Mouse (Mus musculus): ENCODE results near the gene Susd3. TPM values are rescaled to one million over a fixed set of nuclear protein-coding genes. Genes with fewer than 3 reads are reported as not detected.
A peak's percentile ranks its signal among the peaks of the same experiment; 100 is the strongest.

The Susd3 gene
- polyA plus RNA-seq, 1 experiment from 2014 or later: 0.94 TPM

- peaks cover 22% of the 10 kb centered on the region for H3K27me3 ChIP-seq (replicated peaks)
- H3K4me3 ChIP-seq (replicated peaks): no peak overlapping the region
- H3K4me2 ChIP-seq (replicated peaks): no peak overlapping the region
- ATAC-seq: no peak
- 94% methylated on average over 2 of the region's 2 CpGs for WGBS
- no peaks in the 10 kb centered on the region for H3K36me3 ChIP-seq
- no peak overlapping the region for H3K27ac ChIP-seq
- no peak overlapping the region for H3K9ac ChIP-seq
- H3K4me1 ChIP-seq (replicated peaks): peaks cover 13% of the 10 kb centered on the region
- H3K9me3 ChIP-seq: no peaks in the 10 kb centered on the region
These were observed 5.0 kb downstream of the Susd3 start for GRCm38 (mm10) chr13:49243492-49243891.

- Histone ChIP-seq H3K36me3 (no peaks in the 10 kb centered on the region), H3K27ac (no peak overlapping the region), H3K27me3 (replicated peaks) (peaks cover 14% of the 10 kb centered on the region), H3K9me3 (no peaks in the 10 kb centered on the region), H3K4me1 (replicated peaks) (peaks cover 3% of the 10 kb centered on the region), H3K9ac (no peak overlapping the region), H3K4me3 (replicated peaks) (no peak overlapping the region), H3K4me2 (replicated peaks) (no peak overlapping the region)
- 66% methylated on average over 9 of the region's 9 CpGs for WGBS
- no peak for ATAC-seq
These were observed 6.0 kb downstream of the Susd3 start for GRCm38 (mm10) chr13:49242321-49243065.

GRCm38 (mm10) chr13:49238737-49239136 is 9.8 kb downstream of the Susd3 start:
- no peak for ATAC-seq
- WGBS: 90% methylated on average over 8 of the region's 8 CpGs
- no peaks in the 10 kb centered on the region for H3K9me3 ChIP-seq
- no peak overlapping the region for H3K27ac ChIP-seq
- no peak overlapping the region for H3K4me3 ChIP-seq (replicated peaks)
- no peaks in the 10 kb centered on the region for H3K4me1 ChIP-seq (replicated peaks)
- H3K9ac ChIP-seq: no peak overlapping the region
- no peaks in the 10 kb centered on the region for H3K36me3 ChIP-seq
- no peak overlapping the region for H3K4me2 ChIP-seq (replicated peaks)
- H3K27me3 ChIP-seq (replicated peaks): no peaks in the 10 kb centered on the region

- Histone ChIP-seq H3K9me3 (no peaks in the 10 kb centered on the region), H3K27me3 (replicated peaks) (no peaks in the 10 kb centered on the region), H3K36me3 (no peaks in the 10 kb centered on the region), H3K4me3 (replicated peaks) (no peak overlapping the region), H3K27ac (no peak overlapping the region), H3K9ac (no peak overlapping the region), H3K4me1 (replicated peaks) (no peaks in the 10 kb centered on the region), H3K4me2 (replicated peaks) (no peak overlapping the region)
- no peak for ATAC-seq
- WGBS: 87% methylated on average over 8 of the region's 8 CpGs
These were observed 10.9 kb downstream of the Susd3 start for GRCm38 (mm10) chr13:49237617-49238016.

GRCm38 (mm10) chr13:49234711-49235110 is 13.8 kb downstream of the Susd3 start:
- Histone ChIP-seq H3K9ac (no peak overlapping the region), H3K9me3 (no peaks in the 10 kb centered on the region), H3K27ac (no peak overlapping the region), H3K4me3 (replicated peaks) (no peak overlapping the region), H3K4me2 (replicated peaks) (no peak overlapping the region), H3K4me1 (replicated peaks) (no peaks in the 10 kb centered on the region), H3K36me3 (no peaks in the 10 kb centered on the region), H3K27me3 (replicated peaks) (no peaks in the 10 kb centered on the region)
- WGBS: 94% methylated on average over 4 of the region's 4 CpGs
- ATAC-seq: no peak

- Histone ChIP-seq H3K4me3 (replicated peaks) (no peak overlapping the region), H3K4me2 (replicated peaks) (no peak overlapping the region), H3K27ac (no peak overlapping the region), H3K9ac (no peak overlapping the region), H3K4me1 (replicated peaks) (no peaks in the 10 kb centered on the region), H3K27me3 (replicated peaks) (no peaks in the 10 kb centered on the region), H3K9me3 (no peaks in the 10 kb centered on the region), H3K36me3 (no peaks in the 10 kb centered on the region)
- peak; percentile 74 for ATAC-seq
- 81% methylated on average over 8 of the region's 8 CpGs for WGBS
These were observed 14.5 kb downstream of the Susd3 start for GRCm38 (mm10) chr13:49233792-49234572.

GRCm38 (mm10) chr13:49225633-49226032 is 22.9 kb downstream of the Susd3 start:
- Histone ChIP-seq H3K9me3 (no peaks in the 10 kb centered on the region), H3K36me3 (no peaks in the 10 kb centered on the region), H3K4me3 (replicated peaks) (no peak overlapping the region), H3K27ac (no peak overlapping the region), H3K4me2 (replicated peaks) (no peak overlapping the region), H3K4me1 (replicated peaks) (0 out of 2 replicates have a peak, but pooled peaks cover 4% of the 10 kb centered on the region), H3K9ac (no peak overlapping the region), H3K27me3 (replicated peaks) (no peaks in the 10 kb centered on the region)
- WGBS: 38% methylated on average over 4 of the region's 4 CpGs
- no peak for ATAC-seq

GRCm38 (mm10) chr13:49225159-49225558 is 23.3 kb downstream of the Susd3 start:
- Histone ChIP-seq H3K9me3 (no peaks in the 10 kb centered on the region), H3K4me3 (replicated peaks) (no peak overlapping the region), H3K4me1 (replicated peaks) (0 out of 2 replicates have a peak, but pooled peaks cover 4% of the 10 kb centered on the region), H3K27me3 (replicated peaks) (no peaks in the 10 kb centered on the region), H3K4me2 (replicated peaks) (no peak overlapping the region), H3K9ac (no peak overlapping the region), H3K36me3 (no peaks in the 10 kb centered on the region), H3K27ac (no peak overlapping the region)
- WGBS: 71% methylated on average over 3 of the region's 3 CpGs
- ATAC-seq: no peak

- Histone ChIP-seq H3K4me2 (replicated peaks) (0 out of 2 replicates have a peak overlapping the region, but pooled peaks have one; percentile 6), H3K4me3 (replicated peaks) (no peak overlapping the region), H3K27ac (no peak overlapping the region), H3K9me3 (no peaks in the 10 kb centered on the region), H3K36me3 (no peaks in the 10 kb centered on the region), H3K9ac (no peak overlapping the region), H3K27me3 (replicated peaks) (no peaks in the 10 kb centered on the region), H3K4me1 (replicated peaks) (0 out of 2 replicates have a peak, but pooled peaks cover 4% of the 10 kb centered on the region)
- ATAC-seq: no peak
- 36% methylated on average over 6 of the region's 6 CpGs for WGBS
These were observed 23.8 kb downstream of the Susd3 start for GRCm38 (mm10) chr13:49224729-49225128.

GRCm38 (mm10) chr13:49224314-49224713 is 24.2 kb downstream of the Susd3 start:
- no peaks in the 10 kb centered on the region for H3K27me3 ChIP-seq (replicated peaks)
- 0 out of 2 replicates have a peak, but pooled peaks have one; percentile 23 for ATAC-seq
- no peaks in the 10 kb centered on the region for H3K9me3 ChIP-seq
- H3K4me3 ChIP-seq (replicated peaks): no peak overlapping the region
- H3K27ac ChIP-seq: no peak overlapping the region
- H3K36me3 ChIP-seq: no peaks in the 10 kb centered on the region
- WGBS: 17% methylated on average over 10 of the region's 10 CpGs
- H3K9ac ChIP-seq: no peak overlapping the region
- H3K4me2 ChIP-seq (replicated peaks): 0 out of 2 replicates have a peak overlapping the region, but pooled peaks have one; percentile 6
- H3K4me1 ChIP-seq (replicated peaks): 0 out of 2 replicates have a peak, but pooled peaks cover 4% of the 10 kb centered on the region

GRCm38 (mm10) chr13:49220912-49221311 is 27.6 kb downstream of the Susd3 start:
- H3K9me3 ChIP-seq: no peaks in the 10 kb centered on the region
- H3K9ac ChIP-seq: no peak overlapping the region
- no peak for ATAC-seq
- WGBS: 20% methylated on average over 5 of the region's 5 CpGs
- peaks cover 8% of the 10 kb centered on the region; the same call in 1 of the 2 replicates for H3K4me1 ChIP-seq (replicated peaks)
- no peak overlapping the region for H3K4me3 ChIP-seq (replicated peaks)
- H3K36me3 ChIP-seq: no peaks in the 10 kb centered on the region
- H3K27me3 ChIP-seq (replicated peaks): no peaks in the 10 kb centered on the region
- H3K4me2 ChIP-seq (replicated peaks): no peak overlapping the region
- no peak overlapping the region for H3K27ac ChIP-seq

GRCm38 (mm10) chr13:49219367-49219766 is 29.1 kb downstream of the Susd3 start:
- H3K27ac ChIP-seq: no peak overlapping the region
- H3K4me2 ChIP-seq (replicated peaks): no peak overlapping the region
- WGBS: 86% methylated on average over 4 of the region's 4 CpGs
- ATAC-seq: no peak
- no peaks in the 10 kb centered on the region for H3K9me3 ChIP-seq
- no peak overlapping the region for H3K9ac ChIP-seq
- no peak overlapping the region for H3K4me3 ChIP-seq (replicated peaks)
- no peaks in the 10 kb centered on the region for H3K36me3 ChIP-seq
- H3K27me3 ChIP-seq (replicated peaks): no peaks in the 10 kb centered on the region
- H3K4me1 ChIP-seq (replicated peaks): peaks cover 17% of the 10 kb centered on the region

Measured in intestine, embryonic 15.5 days (tissue).